Mouse (Mus musculus) MEL (cell line): ENCODE measurements around the gene Cd86. TPM values are rescaled to one million over a fixed set of nuclear protein-coding genes. Genes with fewer than 3 reads are reported as not detected.

Experiments used
- DNase-seq: peaks from one replicate; pipeline ENCODE4 v3.0.0; 2011; ENCODE audit warnings: low read depth, low spot score
- H3K27ac ChIP-seq: 2 replicates; pipeline ENCODE4 v1.5.1; 2012; ENCODE audit warnings: low read depth, mild to moderate bottlenecking, control low read depth, low read length, moderate library complexity; ENCODE audit not compliant: control insufficient read depth
- H3K27me3 ChIP-seq, 2 experiments: fragments of 150-350 bp in 1 of 2; sonication (generic) in 1 of 2; 2 replicates each; pipeline ENCODE4 v1.6.1; 2012; ENCODE audit warnings: low read length in 2 of 2, mild to moderate bottlenecking in 2 of 2, improper control_type of control experiment in 1 of 2, moderate library complexity in 1 of 2; ENCODE audit not compliant: insufficient read depth in 2 of 2, control insufficient read depth in 1 of 2
- H3K36me3 ChIP-seq, 2 experiments: 2 replicates each; pipeline ENCODE4 v1.6.1; 2012 to 2014; ENCODE audit warnings: low read length in 2 of 2, improper control_type of control experiment in 1 of 2, inconsistent platforms in 1 of 2, mild to moderate bottlenecking in 1 of 2; ENCODE audit not compliant: insufficient read depth in 2 of 2, control insufficient read depth in 1 of 2
- H3K4me1 ChIP-seq, 2 experiments: fragments of 150-350 bp in 1 of 2; sonication (generic) in 1 of 2; 2 replicates each; pipeline ENCODE4 v1.6.1; 2012; ENCODE audit warnings: low read length in 2 of 2, improper control_type of control experiment in 1 of 2, mild to moderate bottlenecking in 1 of 2; ENCODE audit not compliant: insufficient read depth in 2 of 2, control insufficient read depth in 1 of 2
- H3K4me3 ChIP-seq, 2 experiments: fragments of 150-350 bp in 1 of 2; sonication (generic) in 1 of 2; 2 replicates each; pipeline ENCODE4 v1.5.1; 2012; ENCODE audit warnings: low read depth in 2 of 2, low read length in 2 of 2, mild to moderate bottlenecking in 2 of 2, moderate library complexity in 2 of 2, control low read depth in 1 of 2, improper control_type of control experiment in 1 of 2; ENCODE audit not compliant: control insufficient read depth in 1 of 2, insufficient read depth in 1 of 2
- H3K79me2 ChIP-seq: 2 replicates; pipeline ENCODE4 v1.6.1; 2012; ENCODE audit warnings: mild to moderate bottlenecking, low read length, moderate library complexity; ENCODE audit not compliant: control insufficient read depth, poor library complexity, insufficient read depth
- H3K9ac ChIP-seq: 2 replicates; pipeline ENCODE4 v1.6.1; 2012; ENCODE audit warnings: low read depth, mild to moderate bottlenecking, control low read depth, low read length, moderate library complexity; ENCODE audit not compliant: control insufficient read depth, poor library complexity, severe bottlenecking
- H3K9me3 ChIP-seq: fragments of 150-350 bp; sonication (generic); replicated peaks from 2 replicates; pipeline ENCODE4 v1.6.1; 2012; ENCODE audit warnings: mild to moderate bottlenecking, low read length, improper control_type of control experiment, moderate library complexity; ENCODE audit not compliant: insufficient read depth
- BHLHE40 ChIP-seq: IDR thresholded peaks from 2 replicates; pipeline ENCODE4 v1.6.1; 2012; ENCODE audit warnings: low read depth, mild to moderate bottlenecking, inconsistent platforms, low read length, improper control_type of control experiment, borderline replicate concordance
- E2F4 ChIP-seq: IDR thresholded peaks from 2 replicates; pipeline ENCODE4 v1.6.1; 2011; ENCODE audit warnings: low read depth, low read length, improper control_type of control experiment, borderline replicate concordance
- ELF1 ChIP-seq: IDR thresholded peaks from 2 replicates; pipeline ENCODE4 v1.6.1; 2014; ENCODE audit warnings: low read depth, mild to moderate bottlenecking, inconsistent platforms, low read length, improper control_type of control experiment, moderate library complexity
- GATA1 ChIP-seq: IDR thresholded peaks from 2 replicates; pipeline ENCODE4 v1.6.1; 2011; ENCODE audit warnings: low read depth, low read length, improper control_type of control experiment
- HCFC1 ChIP-seq: IDR thresholded peaks from 2 replicates; pipeline ENCODE4 v1.6.1; 2012; ENCODE audit warnings: low read depth, mild to moderate bottlenecking, inconsistent platforms, low read length, improper control_type of control experiment, moderate library complexity
- JUND ChIP-seq: IDR thresholded peaks from 2 replicates; pipeline ENCODE4 v1.6.1; 2011; ENCODE audit warnings: low read depth, mild to moderate bottlenecking, improper control_type of control experiment, low read length
- KAT2A ChIP-seq: conservative IDR thresholded peaks from 2 replicates; pipeline ENCODE4 v1.6.1; 2012; ENCODE audit warnings: low read depth, low read length, improper control_type of control experiment, inconsistent platforms
- MAFK ChIP-seq: IDR thresholded peaks from 2 replicates; pipeline ENCODE4 v1.6.1; 2011; ENCODE audit warnings: low read depth, mild to moderate bottlenecking, low read length, improper control_type of control experiment, borderline replicate concordance
- NELFE ChIP-seq: IDR thresholded peaks from 2 replicates; pipeline ENCODE4 v1.6.1; 2011; ENCODE audit warnings: low read depth, low read length, improper control_type of control experiment
- NRF1 ChIP-seq: IDR thresholded peaks from 2 replicates; pipeline ENCODE4 v1.6.1; 2014; ENCODE audit warnings: low read depth, mild to moderate bottlenecking, inconsistent platforms, low read length, improper control_type of control experiment, moderate library complexity; ENCODE audit not compliant: poor library complexity, insufficient read depth, severe bottlenecking
- POLR2AphosphoS2 ChIP-seq: IDR thresholded peaks from 2 replicates; pipeline ENCODE4 v1.6.1; 2011; ENCODE audit warnings: low read length, improper control_type of control experiment
- POLR2AphosphoS5 ChIP-seq: IDR thresholded peaks from 2 replicates; pipeline ENCODE4 v1.6.1; 2012; ENCODE audit warnings: low read depth, borderline replicate concordance, mild to moderate bottlenecking, inconsistent platforms, low read length, moderate library complexity, mixed read lengths
- SIN3A ChIP-seq: IDR thresholded peaks from 2 replicates; pipeline ENCODE4 v1.6.1; 2012; ENCODE audit warnings: low read length, improper control_type of control experiment, inconsistent platforms
- TCF12 ChIP-seq: IDR thresholded peaks from 2 replicates; pipeline ENCODE4 v1.6.1; 2014; ENCODE audit warnings: low read depth, mild to moderate bottlenecking, inconsistent platforms, low read length, improper control_type of control experiment, moderate library complexity
- ZKSCAN1 ChIP-seq: IDR thresholded peaks from 2 replicates; pipeline ENCODE4 v1.6.1; 2012; ENCODE audit warnings: low read depth, mild to moderate bottlenecking, inconsistent platforms, low read length, improper control_type of control experiment, moderate library complexity
- ZNF384 ChIP-seq: IDR thresholded peaks from 2 replicates; pipeline ENCODE4 v1.6.1; 2012; ENCODE audit warnings: low read depth, mild to moderate bottlenecking, inconsistent platforms, low read length, improper control_type of control experiment
- polyA plus RNA-seq, 2 experiments: library from polyadenylated mRNA; stranded (reverse) in 1 of 2; unstranded in 1 of 2; fragments of >175 nt in 1 of 2; fragments of >200 nt in 1 of 2; gene quantifications; 2 replicates each; pipeline versions ENCODE4 v1.2.1 to v1.2.4; 2012; ENCODE audit warnings: low replicate concordance in 2 of 2, low read depth in 1 of 2; ENCODE audit not compliant: insufficient read length in 2 of 2, insufficient read depth in 1 of 2, missing spikeins in 1 of 2
- total RNA-seq: library from RNA; depleted of rRNA; stranded (reverse); fragments of 300-350 nt; gene quantifications from 2 replicates; pipeline ENCODE4 v1.2.3, GENCODE M21; 2012; rRNA removed

Cd86 gene
- total RNA-seq, result not detected in 2 replicates
- polyA plus RNA-seq, result not detected

DNA sequence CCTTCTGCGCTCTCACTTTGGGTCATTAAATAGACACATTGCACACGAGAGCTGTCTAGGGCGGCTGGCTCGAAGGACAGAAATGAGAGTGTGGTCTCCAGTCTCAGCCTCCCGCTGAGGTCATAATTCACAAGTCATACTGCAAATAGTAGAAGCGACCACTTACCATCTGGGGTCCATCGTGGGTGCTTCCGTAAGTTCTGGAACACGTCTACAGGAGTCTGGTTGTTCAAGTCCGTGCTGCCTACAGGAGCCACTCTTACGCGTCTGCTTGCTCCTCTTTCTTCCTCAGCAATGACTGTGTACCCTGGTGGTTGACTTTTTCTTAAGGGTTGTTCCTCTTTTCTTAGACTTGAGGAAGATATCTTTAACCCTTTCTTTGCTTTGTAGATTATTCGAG, at the start of gene Cd86:
Cd86 (minus strand) TSS at position 300 of the 400 bp plus-strand sequence.
- Histone ChIP-seq H3K4me1 (no peaks in the 10 kb centered on the region; a peak in 1 of 4 replicates), H3K79me2 (no peaks in the 10 kb centered on the region), H3K4me3 (peak within 1 kb of the TSS in 1 of 2 experiments; percentile 47; a peak in 2 of 4 replicates), H3K27me3 (peaks cover 0 to 3% of the 10 kb centered on the region in 2 experiments; a peak in 2 of 4 replicates), H3K9ac (peak within 1 kb of the TSS; percentile 45; the same call in 1 of the 2 replicates), H3K36me3 (no peaks in the 10 kb centered on the region), H3K27ac (no peak within 1 kb of the TSS), H3K9me3 (no peaks in the 10 kb centered on the region)
- peak; percentile 77 for DNase-seq
- TF ChIP-seq GATA1, result 0 out of 2 replicates have a peak, but pooled peaks have one; percentile 20
- TF ChIP-seq ELF1, result no peak

DNA sequence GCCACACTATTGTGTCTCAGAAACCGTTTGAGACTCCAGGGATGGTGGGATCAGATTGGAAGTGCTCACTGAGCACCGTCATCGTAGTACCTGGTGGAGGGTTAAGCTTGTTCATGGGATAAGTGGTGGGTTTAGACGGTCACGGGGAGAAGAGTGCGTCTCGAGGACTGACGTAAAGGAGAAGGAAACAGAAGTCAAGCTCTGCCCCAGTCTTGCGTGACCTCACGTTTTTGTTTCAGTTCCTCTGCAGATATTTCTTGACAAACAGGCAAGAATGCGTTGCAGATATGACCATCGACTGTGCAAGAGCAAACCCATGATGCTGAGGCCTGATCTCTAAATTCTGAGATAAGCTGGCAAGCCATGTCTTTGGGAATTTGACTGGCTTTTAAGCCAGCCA, 45.9 kb upstream of the Cd86 start:
- no peaks in the 10 kb centered on the region for H3K4me1 ChIP-seq
- no peak overlapping the region for H3K9ac ChIP-seq
- no peaks in the 10 kb centered on the region for H3K79me2 ChIP-seq
- H3K36me3 ChIP-seq, result no peaks in the 10 kb centered on the region
- H3K27me3 ChIP-seq, result no peaks in the 10 kb centered on the region
- no peak overlapping the region for H3K4me3 ChIP-seq
- H3K9me3 ChIP-seq, result no peaks in the 10 kb centered on the region
- TF ChIP-seq ZKSCAN1 (no peak), ZNF384 (no peak), MAFK (no peak), NELFE (no peak), TCF12 (no peak), BHLHE40 (no peak), HCFC1 (no peak), NRF1 (no peak), POLR2AphosphoS5 (no peak), SIN3A (no peak), JUND (no peak), POLR2AphosphoS2 (no peak), E2F4 (no peak), KAT2A (no peak)
- TF ChIP-seq, all 39 proteins: peak for 0
- no peak for DNase-seq
- no peak overlapping the region for H3K27ac ChIP-seq
